Mouse (Mus musculus) heart, adult 9 months (tissue): ENCODE data around the gene Rhox2c.
"Not testable (repeated sequence)": the region's sequence is repeated elsewhere in the genome, so short reads cannot be mapped to it uniquely, and the experiment has no call there.

Experiments
- DNase-seq, 2 experiments: peaks; one replicate each; pipeline ENCODE4 v3.0.0; 2022; ENCODE audit warnings: low spot score in 2 of 2

Gene Rhox2c

GRCm38 (mm10) chrX:37453380-37453779 is at the start of gene Rhox2c:
Gene Rhox2c (plus strand): TSS chrX:37453680.
- not testable (repeated sequence) for DNase-seq

GRCm38 (mm10) chrX:37411767-37412166 is 41.7 kb upstream of the Rhox2c start, which contains the start of gene Rhox2b:
Gene Rhox2b (plus strand): TSS chrX:37412067.
- not testable (repeated sequence) for DNase-seq

GRCm38 (mm10) chrX:37432194-37432593 is 21.3 kb upstream of the Rhox2c start, which contains the start of gene Rhox4b:
Gene Rhox4b (plus strand): TSS chrX:37432494.
- not testable (repeated sequence) for DNase-seq

GRCm38 (mm10) chrX:37458285-37458684 is 4.8 kb downstream of the Rhox2c start, which contains the start of gene Rhox3c:
Gene Rhox3c (plus strand): TSS chrX:37458585.
- not testable (repeated sequence) for DNase-seq

GRCm38 (mm10) chrX:37480037-37480436 is 26.6 kb downstream of the Rhox2c start, which contains the start of gene Rhox4c:
Gene Rhox4c (plus strand): TSS chrX:37480337.
- DNase-seq, result not testable (repeated sequence)

- not testable (repeated sequence) for DNase-seq
Measured at GRCm38 (mm10) chrX:37514059-37514458, 60.6 kb downstream of the Rhox2c start, which contains the start of gene Rhox4d. Gene Rhox4d (plus strand): TSS chrX:37514359.
